Mouse (Mus musculus): Measurements from ENCODE around the gene Vwce. TPM values are rescaled to one million over a fixed set of nuclear protein-coding genes. Genes with fewer than 3 reads are reported as not detected.

Gene Vwce
- polyA plus RNA-seq, 1 experiment from 2014 or later: 0.51 TPM

- Histone ChIP-seq H3K27ac (replicated peaks in 1 of 2; ENCODE audit: control insufficient read depth in 1 of 2, insufficient read depth in 1 of 2, low read depth in 2 of 2, low read length in 2 of 2) (no peak overlapping the region), H3K4me1 (ENCODE audit: control insufficient read depth in 2 of 2, insufficient read depth in 2 of 2, low read length in 2 of 2) (peaks cover 10 to 29% of the 10 kb centered on the region in 2 experiments), H3K9ac (ENCODE audit: low read length) (no peak overlapping the region), H3K4me2 (ENCODE audit: low read length) (no peak overlapping the region), H3K27me3 (ENCODE audit: control insufficient read depth, insufficient read depth, low read length) (no peaks in the 10 kb centered on the region), H3K4me3 (ENCODE audit: control insufficient read depth in 1 of 2, insufficient read depth in 1 of 2, low read depth in 1 of 2, low read length in 2 of 2) (no peak overlapping the region), H3K9me3 (ENCODE audit: control insufficient read depth, low read length) (no peaks in the 10 kb centered on the region), H3K36me3 (ENCODE audit: control insufficient read depth, insufficient read depth, low read length) (peaks cover 71% of the 10 kb centered on the region)
- 75% methylated on average over 5 of the region's 5 CpGs for WGBS
- ATAC-seq (ENCODE audit: insufficient number of reproducible peaks, insufficient read depth, low FRiP score, low read depth): no peak
Observed at GRCm38 (mm10) chr19:10608573-10609240, 25.3 kb upstream of the Vwce start.

- 2% methylated on average over 21 of the region's 21 CpGs for WGBS
Observed at GRCm38 (mm10) chr19:10634872-10635318, 882 bp downstream of the Vwce start.

DNA sequence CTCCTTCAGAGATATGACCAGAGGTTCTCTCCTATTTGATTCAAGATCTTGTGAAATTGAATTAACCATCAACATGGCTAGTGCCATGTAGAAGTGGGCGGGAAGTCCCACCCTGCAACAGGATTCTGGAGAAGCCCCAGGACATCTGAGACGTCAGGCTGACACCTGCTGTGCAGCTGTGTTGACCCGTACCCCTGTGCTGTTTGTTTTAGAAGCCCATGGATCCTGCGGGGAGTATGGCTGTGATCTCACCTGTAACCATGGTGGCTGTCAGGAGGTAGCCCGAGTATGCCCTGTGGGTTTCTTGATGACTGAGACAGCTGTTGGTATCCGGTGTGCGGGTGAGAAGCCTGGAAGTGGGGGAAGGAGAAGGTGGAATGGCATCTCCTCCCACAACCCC lies 3.8 kb downstream of the Vwce start:
- Histone ChIP-seq H3K4me2 (ENCODE audit: low read length) (no peak overlapping the region), H3K27ac (replicated peaks in 1 of 2; ENCODE audit: control insufficient read depth in 1 of 2, insufficient read depth in 1 of 2, low read depth in 2 of 2, low read length in 2 of 2) (no peak overlapping the region), H3K36me3 (ENCODE audit: control insufficient read depth, insufficient read depth, low read length) (no peaks in the 10 kb centered on the region), H3K27me3 (ENCODE audit: control insufficient read depth, insufficient read depth, low read length) (no peaks in the 10 kb centered on the region), H3K4me3 (ENCODE audit: control insufficient read depth in 1 of 2, insufficient read depth in 1 of 2, low read depth in 1 of 2, low read length in 2 of 2) (no peak overlapping the region), H3K4me1 (ENCODE audit: control insufficient read depth in 2 of 2, insufficient read depth in 2 of 2, low read length in 2 of 2) (peaks cover 5 to 20% of the 10 kb centered on the region in 2 experiments; a peak in 3 of 4 replicates), H3K9me3 (ENCODE audit: control insufficient read depth, low read length) (no peaks in the 10 kb centered on the region), H3K9ac (ENCODE audit: low read length) (no peak overlapping the region)
- 40% methylated on average over 7 of the region's 7 CpGs for WGBS
- ATAC-seq (ENCODE audit: insufficient number of reproducible peaks, insufficient read depth, low FRiP score, low read depth): no peak

More at GRCm38 (mm10) chr19:10634872-10635318, 882 bp downstream of the Vwce start:
- Histone ChIP-seq H3K4me2 (ENCODE audit: low read length) (peak overlapping the region; percentile 99), H3K27me3 (ENCODE audit: control insufficient read depth, insufficient read depth, low read length) (no peaks in the 10 kb centered on the region), H3K27ac (replicated peaks in 1 of 2; ENCODE audit: control insufficient read depth in 1 of 2, insufficient read depth in 1 of 2, low read depth in 2 of 2, low read length in 2 of 2) (no peak overlapping the region), H3K4me1 (ENCODE audit: control insufficient read depth in 2 of 2, insufficient read depth in 2 of 2, low read length in 2 of 2) (peaks cover 3 to 18% of the 10 kb centered on the region in 2 experiments; a peak in 3 of 4 replicates), H3K4me3 (ENCODE audit: control insufficient read depth in 1 of 2, insufficient read depth in 1 of 2, low read depth in 1 of 2, low read length in 2 of 2) (peak overlapping the region; percentile 49 to 51), H3K36me3 (ENCODE audit: control insufficient read depth, insufficient read depth, low read length) (peaks cover 16% of the 10 kb centered on the region), H3K9me3 (ENCODE audit: control insufficient read depth, low read length) (no peaks in the 10 kb centered on the region), H3K9ac (ENCODE audit: low read length) (peak overlapping the region; percentile 71)
- ATAC-seq (ENCODE audit: insufficient number of reproducible peaks, insufficient read depth, low FRiP score, low read depth): peak; percentile 58

- Histone ChIP-seq H3K4me3 (ENCODE audit: control insufficient read depth in 1 of 2, insufficient read depth in 1 of 2, low read depth in 1 of 2, low read length in 2 of 2) (no peak overlapping the region), H3K4me1 (ENCODE audit: control insufficient read depth in 2 of 2, insufficient read depth in 2 of 2, low read length in 2 of 2) (peaks cover 2 to 8% of the 10 kb centered on the region in 2 experiments; a peak in 3 of 4 replicates), H3K4me2 (ENCODE audit: low read length) (0 out of 2 replicates have a peak overlapping the region, but pooled peaks have one; percentile 2), H3K27ac (replicated peaks in 1 of 2; ENCODE audit: control insufficient read depth in 1 of 2, insufficient read depth in 1 of 2, low read depth in 2 of 2, low read length in 2 of 2) (no peak overlapping the region), H3K9ac (ENCODE audit: low read length) (no peak overlapping the region), H3K27me3 (ENCODE audit: control insufficient read depth, insufficient read depth, low read length) (no peaks in the 10 kb centered on the region), H3K9me3 (ENCODE audit: control insufficient read depth, low read length) (no peaks in the 10 kb centered on the region), H3K36me3 (ENCODE audit: control insufficient read depth, insufficient read depth, low read length) (no peaks in the 10 kb centered on the region)
- no peak for ATAC-seq (ENCODE audit: insufficient number of reproducible peaks, insufficient read depth, low FRiP score, low read depth)
- WGBS: 3% methylated on average over 5 of the region's 5 CpGs
Observed at GRCm38 (mm10) chr19:10640080-10640479, 6.1 kb downstream of the Vwce start.

DNA sequence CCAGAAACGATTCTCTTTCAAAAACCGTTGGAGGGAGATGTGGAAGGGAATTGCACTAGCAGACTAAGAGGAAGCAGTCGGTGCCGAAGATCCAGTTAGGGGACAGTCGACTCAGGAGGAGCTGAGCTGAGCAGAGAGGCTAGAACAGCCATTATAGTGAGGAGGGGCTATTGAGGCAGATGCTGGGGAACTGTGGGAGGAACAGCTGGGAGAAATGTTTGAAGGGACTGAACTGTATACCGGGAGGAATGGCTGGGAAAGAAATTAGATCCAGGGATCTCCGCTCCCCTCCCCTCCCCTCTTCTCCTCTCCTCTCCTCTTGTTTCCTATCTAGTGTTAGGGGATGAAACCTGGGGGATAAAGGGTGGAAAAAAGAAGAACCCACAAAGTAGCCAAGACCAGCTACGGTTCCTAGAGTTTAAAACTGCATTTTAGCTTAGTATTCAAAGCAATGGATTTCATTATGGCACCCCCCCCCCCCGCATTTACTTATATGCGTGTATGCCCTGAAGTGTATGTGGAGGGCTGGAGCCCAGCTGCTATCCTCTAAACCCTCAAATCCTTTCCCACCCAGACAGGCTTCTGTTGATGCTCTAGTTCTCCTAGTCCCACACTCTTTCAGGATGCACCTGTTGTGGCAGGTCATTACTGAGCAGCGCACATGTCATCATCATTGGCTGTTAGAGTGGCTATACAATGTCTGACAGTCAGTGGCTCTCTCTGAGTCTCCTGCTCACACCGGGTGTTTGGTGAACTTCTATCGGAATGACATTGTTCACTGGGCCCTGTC lies 6.8 kb downstream of the Vwce start:
- WGBS: 45% methylated on average over 13 of the region's 13 CpGs
- no peaks in the 10 kb centered on the region for H3K27me3 ChIP-seq (ENCODE audit: control insufficient read depth, insufficient read depth, low read length)
- H3K36me3 ChIP-seq (ENCODE audit: control insufficient read depth, insufficient read depth, low read length): no peaks in the 10 kb centered on the region
- ATAC-seq (ENCODE audit: insufficient number of reproducible peaks, insufficient read depth, low FRiP score, low read depth): no peak
- H3K27ac ChIP-seq (replicated peaks in 1 of 2; ENCODE audit: control insufficient read depth in 1 of 2, insufficient read depth in 1 of 2, low read depth in 2 of 2, low read length in 2 of 2): no peak overlapping the region
- no peak overlapping the region for H3K9ac ChIP-seq (ENCODE audit: low read length)
- no peaks in the 10 kb centered on the region for H3K9me3 ChIP-seq (ENCODE audit: control insufficient read depth, low read length)
- no peak overlapping the region for H3K4me2 ChIP-seq (ENCODE audit: low read length)
- H3K4me1 ChIP-seq (ENCODE audit: control insufficient read depth in 2 of 2, insufficient read depth in 2 of 2, low read length in 2 of 2): peaks cover 2 to 3% of the 10 kb centered on the region in 2 experiments; a peak in 1 of 4 replicates
- H3K4me3 ChIP-seq (ENCODE audit: control insufficient read depth in 1 of 2, insufficient read depth in 1 of 2, low read depth in 1 of 2, low read length in 2 of 2): no peak overlapping the region

DNA sequence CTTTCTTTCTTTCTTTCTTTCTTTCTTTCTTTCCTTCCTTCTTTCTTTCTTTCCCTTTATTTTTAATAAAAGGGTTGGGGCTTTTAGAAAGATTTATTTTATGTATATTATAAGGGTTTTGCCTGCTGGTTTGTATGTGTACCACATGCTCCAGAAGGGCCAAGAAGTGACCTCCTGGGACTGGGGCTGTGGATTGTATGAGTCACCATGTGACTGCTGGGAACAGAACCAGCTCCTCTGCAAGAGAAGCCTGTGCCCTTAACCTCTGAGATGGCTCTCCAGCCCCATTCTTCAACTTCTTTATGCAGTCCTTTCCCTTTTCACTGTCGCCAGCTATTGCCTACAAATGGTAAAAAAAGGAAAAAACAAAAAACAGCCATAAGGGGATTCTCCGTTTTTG lies 11.6 kb downstream of the Vwce start:
- ATAC-seq (ENCODE audit: insufficient number of reproducible peaks, insufficient read depth, low FRiP score, low read depth): no peak
- Histone ChIP-seq H3K4me1 (ENCODE audit: control insufficient read depth in 2 of 2, insufficient read depth in 2 of 2, low read length in 2 of 2) (no peaks in the 10 kb centered on the region), H3K4me2 (ENCODE audit: low read length) (no peak overlapping the region), H3K27me3 (ENCODE audit: control insufficient read depth, insufficient read depth, low read length) (no peaks in the 10 kb centered on the region), H3K4me3 (ENCODE audit: control insufficient read depth in 1 of 2, insufficient read depth in 1 of 2, low read depth in 1 of 2, low read length in 2 of 2) (no peak overlapping the region), H3K9me3 (ENCODE audit: control insufficient read depth, low read length) (no peaks in the 10 kb centered on the region), H3K27ac (replicated peaks in 1 of 2; ENCODE audit: control insufficient read depth in 1 of 2, insufficient read depth in 1 of 2, low read depth in 2 of 2, low read length in 2 of 2) (no peak overlapping the region), H3K9ac (ENCODE audit: low read length) (no peak overlapping the region), H3K36me3 (ENCODE audit: control insufficient read depth, insufficient read depth, low read length) (no peaks in the 10 kb centered on the region)
- 87% methylated on average over 2 of the region's 2 CpGs for WGBS

GRCm38 (mm10) chr19:10648156-10648555 lies 14.1 kb downstream of the Vwce start:
- no peak overlapping the region for H3K27ac ChIP-seq (replicated peaks in 1 of 2; ENCODE audit: control insufficient read depth in 1 of 2, insufficient read depth in 1 of 2, low read depth in 2 of 2, low read length in 2 of 2)

More at GRCm38 (mm10) chr19:10648156-10648555, 14.1 kb downstream of the Vwce start:
- WGBS: 75% methylated on average over 8 of the region's 8 CpGs
- H3K27me3 ChIP-seq (ENCODE audit: control insufficient read depth, insufficient read depth, low read length): no peaks in the 10 kb centered on the region
- no peak overlapping the region for H3K9ac ChIP-seq (ENCODE audit: low read length)
- no peak overlapping the region for H3K4me3 ChIP-seq (ENCODE audit: control insufficient read depth in 1 of 2, insufficient read depth in 1 of 2, low read depth in 1 of 2, low read length in 2 of 2)
- H3K4me1 ChIP-seq (ENCODE audit: control insufficient read depth in 2 of 2, insufficient read depth in 2 of 2, low read length in 2 of 2): no peaks in the 10 kb centered on the region
- ATAC-seq (ENCODE audit: insufficient number of reproducible peaks, insufficient read depth, low FRiP score, low read depth): no peak
- no peaks in the 10 kb centered on the region for H3K9me3 ChIP-seq (ENCODE audit: control insufficient read depth, low read length)
- H3K4me2 ChIP-seq (ENCODE audit: low read length): no peak overlapping the region
- H3K36me3 ChIP-seq (ENCODE audit: control insufficient read depth, insufficient read depth, low read length): no peaks in the 10 kb centered on the region
